Mouse (Mus musculus) embryonic fibroblast, embryonic 13.5 days (primary cell): ENCODE data around the gene Hivep3.

ENCODE experiments used
- CTCF ChIP-seq: IDR thresholded peaks from 2 replicates; pipeline ENCODE4 v1.5.1; 2011; ENCODE audit warnings: mild to moderate bottlenecking, control low read depth, low read length, moderate library complexity, borderline replicate concordance; ENCODE audit not compliant: insufficient read depth
- POLR2A ChIP-seq: IDR thresholded peaks from 2 replicates; pipeline ENCODE4 v1.6.1; 2011; ENCODE audit warnings: low read depth, mild to moderate bottlenecking, control low read depth, low read length, moderate library complexity

GRCm38 (mm10) chr4:119973729-119974605 is 240.4 kb downstream of the Hivep3 start:
- TF ChIP-seq POLR2A, result no peak
- no peak for TF ChIP-seq CTCF
